Mouse (Mus musculus): ENCODE results near the gene Hectd1.

GRCm38 (mm10) chr12:51704572-51704971, 124.8 kb downstream of the Hectd1 start:
- TF ChIP-seq TAL1 (IDR thresholded peaks at IDR 0.05; ENCODE audit: low read length) (no peak), GATA1 (IDR thresholded peaks at IDR 0.05; ENCODE audit: low read length) (no peak)

Data from erythroblast, embryonic 14.5 days (primary cell).